ENCODE assay signal across 16 mouse cellular contexts in the genomic region with DNA sequence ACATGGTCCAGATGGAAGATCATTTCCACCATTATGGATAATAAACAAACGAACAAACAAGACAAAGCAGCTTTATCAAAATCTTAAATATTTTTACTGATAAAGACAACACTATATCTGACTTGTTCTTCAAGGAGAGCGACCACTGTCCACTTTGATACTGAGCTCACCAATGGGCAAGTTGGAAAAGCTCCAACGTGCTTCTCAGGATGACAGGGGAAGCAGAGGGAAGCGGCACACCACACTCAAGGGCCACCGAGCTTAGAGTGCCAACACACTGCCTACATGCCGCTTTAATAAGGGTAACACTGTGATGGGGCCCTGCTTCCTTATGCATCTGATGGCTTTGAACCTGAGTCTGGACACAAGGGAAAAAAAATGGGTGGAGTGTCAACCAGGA.
"Had no signal": no experiment of that assay in that cellular context is flagged by ENCODE, and none has a peak within 500 bp of the region (broad histone marks: within the 10 kb centered on the region; RNA-seq: fewer than 3 reads in every experiment).

No protein-coding gene starts in this region.

- H3K4me3 ChIP-seq: neural tube, embryonic 13.5 days; neural tube, embryonic 15.5 days; stomach, embryonic 15.5 days had no signal

- H3K9me3 ChIP-seq: neural tube, embryonic 13.5 days; neural tube, embryonic 15.5 days; stomach, embryonic 15.5 days had no signal

- H3K9ac ChIP-seq: neural tube, embryonic 13.5 days; neural tube, embryonic 15.5 days; stomach, embryonic 15.5 days had no signal

- DNase-seq: retina, postnatal 1 day; right cerebral cortex, adult 18-20 months; right cerebral cortex, postnatal 14 days; right cerebral cortex, postnatal 25 days; right cerebral cortex, postnatal 4 days; spleen, adult 18-20 months; thymus, adult 18-20 months; thymus, adult 2 months; thymus, postnatal 14 days; thymus, postnatal 25 days; thymus, postnatal 36 days; thymus, postnatal 4 days had no signal

- H3K4me2 ChIP-seq: neural tube, embryonic 13.5 days; neural tube, embryonic 15.5 days; stomach, embryonic 15.5 days had no signal

- H3K27ac ChIP-seq: neural tube, embryonic 13.5 days; neural tube, embryonic 15.5 days; stomach, embryonic 15.5 days; stomach, postnatal 0 days had no signal

- H3K27me3 ChIP-seq: neural tube, embryonic 13.5 days; neural tube, embryonic 15.5 days; stomach, embryonic 15.5 days had no signal

- H3K36me3 ChIP-seq: neural tube, embryonic 13.5 days; neural tube, embryonic 15.5 days; stomach, embryonic 15.5 days had no signal
